Mouse (Mus musculus): ENCODE data around the gene Nol4l.

DNA sequence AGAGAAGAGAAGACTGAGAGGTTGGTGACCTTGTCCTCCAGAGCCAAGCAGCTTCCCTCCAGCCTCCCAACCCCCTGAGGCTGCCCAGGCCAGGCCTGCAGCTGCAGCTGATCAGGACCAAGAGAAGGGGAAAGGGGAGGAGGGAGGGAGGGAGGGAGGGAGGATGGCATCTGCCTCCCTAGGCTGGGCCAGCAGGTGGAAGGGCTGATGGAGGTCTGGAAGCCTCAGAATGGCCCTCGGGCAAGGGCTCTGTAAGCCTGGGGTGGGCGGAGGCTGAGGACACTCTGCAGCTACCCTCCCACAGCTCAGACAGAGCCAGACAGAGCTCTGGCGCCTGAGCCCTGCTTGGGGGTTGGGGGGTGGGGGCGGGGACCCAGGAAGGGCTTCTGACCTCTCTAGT, 7.5 kb downstream of the Nol4l start:
- TF ChIP-seq GATA1 (IDR thresholded peaks at IDR 0.05; ENCODE audit: borderline replicate concordance, low read length), result no peak
- no peak for TF ChIP-seq FLI1 (IDR thresholded peaks at IDR 0.05; ENCODE audit: low read length)

Data from megakaryocyte, embryonic 14.5 days (primary cell).